Mouse (Mus musculus) thymus, adult 2 months (tissue): ENCODE results near the gene Farp2. TPM values are rescaled to one million over a fixed set of nuclear protein-coding genes. Genes with fewer than 3 reads are reported as not detected.

Source experiments
- DNase-seq: peaks from one replicate; pipeline ENCODE4 v3.0.0; 2021
- H3K27ac ChIP-seq: fragments of 200-500 bp; 2 replicates; pipeline ENCODE4 v1.5.1; 2012; ENCODE audit warnings: low read length, control low read depth; ENCODE audit not compliant: control insufficient read depth, insufficient read depth
- H3K27me3 ChIP-seq: fragments of 200-500 bp; 2 replicates; pipeline ENCODE4 v1.6.1; 2012; ENCODE audit warnings: mild to moderate bottlenecking, low read length, moderate library complexity, mixed read lengths; ENCODE audit not compliant: control insufficient read depth, insufficient read depth
- H3K36me3 ChIP-seq: fragments of 200-500 bp; 2 replicates; pipeline ENCODE4 v1.6.1; 2012; ENCODE audit warnings: mild to moderate bottlenecking, low read length, moderate library complexity; ENCODE audit not compliant: control insufficient read depth, insufficient read depth
- H3K4me1 ChIP-seq: fragments of 200-500 bp; replicated peaks from 2 replicates; pipeline ENCODE4 v1.6.1; 2012; ENCODE audit warnings: low read length; ENCODE audit not compliant: control insufficient read depth, insufficient read depth
- H3K4me3 ChIP-seq: fragments of 200-500 bp; 2 replicates; pipeline ENCODE4 v1.5.1; 2012; ENCODE audit warnings: mild to moderate bottlenecking, low read length, control low read depth, moderate library complexity; ENCODE audit not compliant: control insufficient read depth, insufficient read depth
- CTCF ChIP-seq: fragments of 200-500 bp; IDR thresholded peaks from 2 replicates; pipeline ENCODE4 v1.5.1; 2012; ENCODE audit warnings: mild to moderate bottlenecking, control low read depth, low read length, moderate library complexity, borderline replicate concordance; ENCODE audit not compliant: control insufficient read depth, poor library complexity, insufficient read depth; ENCODE audit errors: extremely low read depth
- POLR2A ChIP-seq: fragments of 200-500 bp; IDR thresholded peaks from 2 replicates; pipeline ENCODE4 v1.6.1; 2012; ENCODE audit warnings: mild to moderate bottlenecking, low read length, control low read depth, moderate library complexity; ENCODE audit not compliant: control insufficient read depth, poor library complexity, insufficient read depth; ENCODE audit errors: extremely low read depth
- WGBS: fragments of 180-500 bp; shearing (Covaris S2); methylation state at CpG from one replicate; pipeline ENCODE4 v1.1.7; 2018; 5-methylcytosine and 5-hydroxymethylcytosine counted together
- polyA plus RNA-seq: library from polyadenylated mRNA; depleted of rRNA; stranded (reverse); fragments of >200 nt; gene quantifications from 2 replicates; pipeline ENCODE4 v1.2.3, GENCODE M21; 2012

The Farp2 gene
- polyA plus RNA-seq, 1 experiment = 2.1 TPM

GRCm38 (mm10) chr1:93547286-93547685 is 35.4 kb downstream of the Farp2 start:
- Histone ChIP-seq H3K27ac (no peak overlapping the region), H3K4me1 (no peaks in the 10 kb centered on the region), H3K4me3 (no peak overlapping the region), H3K27me3 (no peaks in the 10 kb centered on the region), H3K36me3 (no peaks in the 10 kb centered on the region)
- TF ChIP-seq POLR2A = no peak
- WGBS = 95% methylated on average over 1 of the region's 1 CpGs
- DNase-seq = no peak

- DNase-seq = no peak
- H3K36me3 ChIP-seq = no peaks in the 10 kb centered on the region
- H3K27ac ChIP-seq = no peak overlapping the region
- no peaks in the 10 kb centered on the region for H3K27me3 ChIP-seq
- TF ChIP-seq POLR2A (no peak), CTCF (no peak)
- 57% methylated on average over 5 of the region's 5 CpGs for WGBS
- no peaks in the 10 kb centered on the region for H3K4me1 ChIP-seq
- no peak overlapping the region for H3K4me3 ChIP-seq
Observed at GRCm38 (mm10) chr1:93551427-93551826, 39.5 kb downstream of the Farp2 start.

GRCm38 (mm10) chr1:93563224-93563623 is 51.3 kb downstream of the Farp2 start:
- 95% methylated on average over 7 of the region's 7 CpGs for WGBS
- no peak overlapping the region for H3K27ac ChIP-seq
- TF ChIP-seq CTCF (no peak), POLR2A (no peak)
- no peaks in the 10 kb centered on the region for H3K27me3 ChIP-seq
- H3K36me3 ChIP-seq = no peaks in the 10 kb centered on the region
- no peak for DNase-seq
- no peak overlapping the region for H3K4me3 ChIP-seq
- H3K4me1 ChIP-seq = no peaks in the 10 kb centered on the region

- no peak for DNase-seq
- Histone ChIP-seq H3K27ac (no peak overlapping the region), H3K36me3 (no peaks in the 10 kb centered on the region), H3K4me1 (no peaks in the 10 kb centered on the region), H3K4me3 (no peak overlapping the region), H3K27me3 (no peaks in the 10 kb centered on the region)
- 97% methylated on average over 1 of the region's 1 CpGs for WGBS
- TF ChIP-seq CTCF (no peak), POLR2A (no peak)
Observed at GRCm38 (mm10) chr1:93563649-93564048, 51.8 kb downstream of the Farp2 start.

GRCm38 (mm10) chr1:93564781-93565180 is 52.9 kb downstream of the Farp2 start:
- no peak for DNase-seq
- no peaks in the 10 kb centered on the region for H3K4me1 ChIP-seq
- H3K4me3 ChIP-seq = no peak overlapping the region
- no peaks in the 10 kb centered on the region for H3K36me3 ChIP-seq
- WGBS = 95% methylated on average over 3 of the region's 3 CpGs
- H3K27me3 ChIP-seq = no peaks in the 10 kb centered on the region
- H3K27ac ChIP-seq = no peak overlapping the region
- no peak for TF ChIP-seq CTCF
- no peak for TF ChIP-seq POLR2A

GRCm38 (mm10) chr1:93567013-93567412 is 55.1 kb downstream of the Farp2 start:
- Histone ChIP-seq H3K4me1 (no peaks in the 10 kb centered on the region), H3K36me3 (no peaks in the 10 kb centered on the region), H3K27ac (no peak overlapping the region), H3K4me3 (no peak overlapping the region), H3K27me3 (no peaks in the 10 kb centered on the region)
- no peak for DNase-seq
- 89% methylated on average over 3 of the region's 3 CpGs for WGBS
- TF ChIP-seq POLR2A = no peak
- TF ChIP-seq CTCF = no peak

GRCm38 (mm10) chr1:93567717-93568497 is 56.0 kb downstream of the Farp2 start:
- TF ChIP-seq POLR2A (no peak), CTCF (no peak)
- Histone ChIP-seq H3K27me3 (no peaks in the 10 kb centered on the region), H3K27ac (no peak overlapping the region), H3K4me1 (no peaks in the 10 kb centered on the region), H3K4me3 (no peak overlapping the region), H3K36me3 (no peaks in the 10 kb centered on the region)
- no peak for DNase-seq
- WGBS = 92% methylated on average over 9 of the region's 9 CpGs
